Mouse (Mus musculus): ENCODE data around the gene Gm10135.
"Not testable (repeated sequence)": the region's sequence is repeated elsewhere in the genome, so short reads cannot be mapped to it uniquely, and the experiment has no call there.

The Gm10135 gene

DNA sequence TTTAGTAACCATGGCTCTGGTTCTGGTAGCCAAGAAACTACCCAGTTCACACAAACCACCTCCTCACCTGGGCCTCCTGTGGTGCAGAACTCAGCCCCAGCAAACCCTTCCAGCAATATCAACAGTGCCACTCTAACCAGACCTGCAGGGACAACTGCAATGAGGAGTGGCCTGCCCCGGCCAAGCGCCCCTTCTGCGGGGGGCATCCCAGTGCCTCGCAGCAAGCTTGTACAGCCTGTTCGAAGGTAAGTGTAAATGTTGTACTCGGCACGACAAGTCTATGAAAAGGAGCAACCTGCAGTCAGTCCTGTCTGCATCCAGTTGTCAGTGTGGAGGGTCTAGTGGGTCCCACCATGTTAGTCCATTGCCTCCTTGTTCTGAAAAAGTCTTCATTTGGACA is at the start of gene Gm10135:
TSS of gene Gm10135 (minus strand) at position 101 of the 400 bp plus-strand sequence.
- no peak for DNase-seq (ENCODE audit: low read depth, low spot score)

DNA sequence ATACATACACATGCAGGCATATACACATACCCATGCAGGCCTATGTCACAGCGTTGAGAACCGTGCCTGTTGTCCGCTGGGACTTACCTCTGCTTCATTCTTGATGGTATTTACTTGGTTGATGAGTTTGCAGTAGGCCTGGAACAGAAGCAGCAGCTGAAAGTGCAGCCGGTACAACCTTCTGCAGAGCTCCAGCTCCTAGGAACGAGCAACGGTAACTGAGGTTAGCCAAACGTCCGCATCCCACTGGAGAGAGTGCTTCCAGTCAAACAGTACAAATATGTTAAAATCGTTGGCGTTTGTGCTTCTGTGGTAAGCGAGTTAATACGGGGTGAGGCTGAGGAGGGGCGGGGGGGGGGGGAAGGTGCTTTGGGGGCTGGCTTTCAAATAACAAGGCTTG is 49.3 kb upstream of the Gm10135 start:
- no peak for DNase-seq (ENCODE audit: low read depth, low spot score)

DNA sequence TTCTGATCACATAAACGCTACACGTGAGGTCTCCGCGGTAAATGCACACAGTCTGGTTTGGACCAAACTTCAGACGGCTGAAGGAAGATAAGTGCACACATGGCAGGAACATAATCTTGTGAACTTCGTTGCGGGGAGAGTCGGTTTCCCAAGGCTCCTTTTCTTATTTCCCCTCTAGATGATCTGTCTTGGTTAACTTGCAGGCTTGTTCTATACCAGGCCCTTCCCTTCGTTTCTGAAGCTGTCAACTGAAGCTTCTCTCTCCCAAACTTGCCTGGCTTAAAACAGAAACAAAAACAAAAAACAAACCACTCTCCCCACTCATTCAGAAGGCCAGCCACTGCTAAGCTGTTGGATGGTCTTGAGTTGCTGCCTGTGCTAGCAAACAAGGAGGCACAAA is 40.2 kb upstream of the Gm10135 start:
- no peak for DNase-seq (ENCODE audit: low read depth, low spot score)

DNA sequence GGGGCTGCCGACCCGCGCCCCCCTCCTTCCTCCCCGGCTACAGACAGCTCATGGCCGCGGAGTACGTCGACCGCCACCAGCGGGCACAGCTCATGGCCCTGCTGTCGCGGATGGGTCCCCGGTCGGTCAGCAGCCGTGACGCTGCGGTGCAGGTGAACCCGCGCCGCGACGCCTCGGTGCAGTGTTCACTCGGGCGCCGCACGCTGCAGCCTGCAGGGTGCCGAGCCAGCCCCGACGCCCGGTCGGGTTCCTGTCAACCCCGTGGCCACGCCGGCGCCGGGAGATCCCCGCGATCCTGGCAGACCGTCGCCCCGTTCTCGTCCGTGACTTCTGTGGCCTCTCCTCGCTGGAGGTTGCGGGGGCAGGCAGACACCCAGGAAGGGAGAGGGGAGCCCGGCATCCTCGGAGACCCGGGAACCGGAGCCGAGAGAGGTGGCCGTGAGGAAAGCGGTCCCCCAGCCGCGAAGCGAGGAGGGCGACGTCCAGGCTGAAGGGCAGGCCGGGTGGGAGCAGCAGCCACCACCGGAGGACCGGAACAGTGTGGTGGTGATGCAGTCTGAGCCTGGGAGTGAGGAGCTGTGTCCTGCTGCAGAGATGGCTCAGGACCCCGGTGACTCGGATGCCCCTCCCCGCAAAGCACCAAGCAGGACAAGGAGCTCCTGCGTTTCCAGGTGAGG is 39.2 kb upstream of the Gm10135 start:
- peak; percentile 30 for DNase-seq (ENCODE audit: low read depth, low spot score)

DNA sequence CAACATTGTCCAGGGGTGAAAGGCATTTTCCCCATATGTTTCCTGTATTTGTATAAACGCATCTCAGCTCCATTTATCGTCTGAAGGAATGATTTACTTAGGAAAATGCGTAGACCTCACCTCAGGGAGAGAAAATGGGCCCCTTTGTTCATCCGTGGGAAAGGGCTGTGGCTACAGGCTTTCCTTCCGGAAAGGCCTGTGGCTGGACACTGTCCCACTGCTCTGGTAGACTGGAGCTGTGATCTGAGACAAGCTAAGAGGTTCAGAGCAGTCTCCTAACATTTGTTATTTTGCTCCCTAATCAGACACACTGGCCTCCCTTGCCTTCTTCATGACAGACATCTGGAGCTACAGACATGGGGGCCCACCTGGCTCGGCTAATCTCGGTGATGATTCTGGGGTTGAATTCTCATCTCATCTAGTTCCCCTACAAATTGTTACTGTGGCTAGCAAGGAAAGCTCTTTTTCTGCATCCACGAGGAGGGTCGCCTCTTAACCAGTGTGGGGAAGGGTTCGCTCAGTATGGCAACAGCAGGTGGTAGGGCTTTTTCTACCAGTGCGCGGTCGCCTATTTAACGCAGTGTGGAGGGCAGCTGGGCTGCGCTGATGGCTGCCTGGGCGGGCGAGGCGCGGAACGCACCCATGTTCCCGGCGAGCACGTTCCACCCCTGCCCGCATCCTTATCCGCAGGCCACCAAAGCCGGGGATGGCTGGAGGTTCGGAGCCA is 38.5 kb upstream of the Gm10135 start:
- DNase-seq (ENCODE audit: low read depth, low spot score) = peak; percentile 24

DNA sequence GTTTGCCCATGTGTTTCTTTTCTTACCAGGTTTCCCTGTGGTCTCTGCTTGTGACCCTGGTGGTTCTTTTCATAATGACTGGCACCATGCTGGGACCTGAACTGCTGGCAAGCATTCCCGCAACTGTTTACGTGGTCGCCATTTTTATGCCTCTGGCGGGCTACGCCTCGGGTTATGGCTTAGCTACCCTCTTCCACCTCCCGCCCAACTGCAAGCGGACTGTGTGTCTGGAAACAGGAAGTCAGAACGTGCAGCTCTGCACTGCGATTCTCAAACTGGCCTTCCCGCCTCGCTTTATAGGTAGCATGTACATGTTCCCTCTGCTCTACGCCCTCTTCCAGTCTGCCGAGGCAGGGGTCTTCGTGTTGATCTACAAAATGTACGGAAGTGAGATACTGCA is 37.3 kb upstream of the Gm10135 start:
- DNase-seq (ENCODE audit: low read depth, low spot score) = peak; percentile 60

DNA sequence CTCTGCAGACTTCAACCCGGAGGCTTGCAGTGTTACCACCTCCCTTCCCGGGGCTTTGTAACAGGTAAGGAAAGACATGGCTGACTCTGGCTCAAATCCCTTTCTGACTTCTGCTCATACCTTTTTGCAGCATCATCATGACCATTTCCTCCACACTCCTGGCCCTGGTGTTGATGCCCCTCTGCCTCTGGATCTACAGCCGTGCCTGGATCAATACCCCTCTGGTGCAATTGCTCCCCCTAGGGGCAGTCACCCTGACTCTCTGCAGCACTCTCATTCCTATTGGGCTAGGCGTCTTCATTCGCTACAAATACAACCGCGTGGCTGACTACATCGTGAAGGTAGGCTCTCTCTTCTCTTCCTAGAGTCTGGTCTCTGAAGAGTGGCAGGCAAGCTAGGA is 33.7 kb upstream of the Gm10135 start:
- DNase-seq (ENCODE audit: low read depth, low spot score) = peak; percentile 52

DNA sequence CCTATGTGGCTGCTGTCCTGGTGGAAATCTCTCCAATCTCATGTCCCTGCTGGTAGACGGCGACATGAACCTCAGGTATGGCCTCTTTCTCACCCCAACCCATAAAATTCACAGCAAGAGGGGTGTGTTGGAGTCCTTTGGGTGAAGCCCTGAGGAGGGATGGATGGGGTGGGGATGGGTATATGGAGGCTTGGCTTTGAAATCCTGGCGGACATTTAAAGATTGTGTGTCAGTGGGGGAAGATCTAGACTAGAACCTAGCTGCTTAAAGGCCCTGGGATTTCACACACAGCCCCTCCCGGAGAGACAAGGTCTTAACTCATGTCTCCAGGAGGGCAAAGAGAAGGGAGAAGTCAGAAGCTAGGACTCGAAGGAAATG is 33.1 kb upstream of the Gm10135 start:
- no peak for DNase-seq (ENCODE audit: low read depth, low spot score)

DNA sequence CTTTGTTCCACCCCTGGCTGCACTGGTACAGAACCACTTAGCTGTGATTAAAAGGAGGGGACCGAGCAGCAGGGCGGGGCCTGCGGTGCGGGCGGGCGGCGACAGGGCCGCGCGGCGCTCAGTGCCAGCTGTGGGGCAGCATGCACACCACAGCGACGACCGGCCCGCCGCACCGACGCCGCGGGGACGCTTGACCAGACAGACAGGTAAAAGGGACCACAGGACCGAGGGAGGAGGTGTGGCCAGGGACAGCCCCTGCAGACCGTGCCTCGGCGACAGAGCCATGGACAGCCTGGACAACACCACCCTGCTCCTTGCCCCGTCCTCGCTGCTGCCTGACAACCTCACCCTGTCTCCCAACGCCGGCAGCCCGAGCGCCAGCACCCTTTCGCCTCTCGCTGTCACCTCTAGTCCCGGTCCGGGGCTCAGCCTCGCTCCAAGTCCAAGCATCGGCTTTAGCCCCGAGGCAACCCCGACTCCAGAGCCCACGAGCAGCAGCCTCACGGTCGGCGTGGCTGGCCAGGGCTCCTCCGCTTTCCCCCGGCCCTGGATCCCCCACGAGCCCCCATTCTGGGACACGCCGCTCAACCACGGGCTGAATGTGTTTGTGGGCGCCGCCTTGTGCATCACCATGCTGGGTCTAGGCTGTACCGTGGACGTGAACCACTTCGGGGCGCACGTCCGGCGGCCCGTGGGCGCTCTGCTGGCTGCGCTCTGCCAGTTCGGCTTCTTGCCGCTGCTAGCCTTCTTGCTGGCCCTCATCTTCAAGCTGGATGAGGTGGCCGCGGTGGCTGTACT is 32.5 kb upstream of the Gm10135 start, which contains the start of gene Slc10a4:
TSS of gene Slc10a4 (plus strand) at position 100 of the 798 bp plus-strand sequence.
- DNase-seq (ENCODE audit: low read depth, low spot score) = peak; percentile 49

DNA sequence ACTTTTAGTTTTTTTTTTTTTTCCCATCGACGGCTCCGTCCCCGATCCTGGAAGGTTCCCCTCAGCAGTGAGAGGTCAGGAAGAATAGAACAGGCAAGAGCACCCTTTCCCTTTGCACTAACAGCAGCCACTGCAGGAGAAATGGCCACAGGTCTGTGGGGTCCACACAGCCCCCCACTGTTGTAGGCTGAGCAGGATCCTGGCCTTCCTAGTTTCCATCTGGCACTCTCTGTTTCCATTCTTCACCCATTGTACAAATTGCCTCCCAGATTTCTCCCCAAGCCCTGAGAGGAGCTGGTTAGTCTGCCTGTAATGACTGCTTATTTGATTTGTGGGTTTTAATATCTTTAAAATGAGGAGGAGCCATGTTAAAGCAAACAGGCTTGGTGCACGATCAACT is 29.5 kb upstream of the Gm10135 start:
- no peak for DNase-seq (ENCODE audit: low read depth, low spot score)

DNA sequence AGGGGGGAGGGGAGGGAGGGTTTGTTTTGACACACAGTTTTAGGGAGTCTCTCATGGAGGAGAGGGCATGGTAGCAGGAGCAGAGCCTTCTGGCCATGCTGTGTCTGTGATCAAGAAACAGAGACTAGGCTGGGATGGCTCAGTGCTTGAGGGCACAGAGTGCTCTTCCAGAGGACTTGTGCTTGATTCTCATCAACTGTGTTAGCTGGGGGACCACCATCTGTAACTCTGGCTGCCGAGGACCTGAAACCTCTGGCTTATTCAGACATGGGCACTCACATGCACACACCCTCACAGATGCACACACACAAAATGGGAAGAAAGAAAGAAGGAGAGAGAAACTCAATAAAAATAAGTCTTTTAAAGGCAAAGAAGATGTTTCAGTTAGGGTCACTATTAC is 24.0 kb upstream of the Gm10135 start:
- DNase-seq (ENCODE audit: low read depth, low spot score) = not testable (repeated sequence)

DNA sequence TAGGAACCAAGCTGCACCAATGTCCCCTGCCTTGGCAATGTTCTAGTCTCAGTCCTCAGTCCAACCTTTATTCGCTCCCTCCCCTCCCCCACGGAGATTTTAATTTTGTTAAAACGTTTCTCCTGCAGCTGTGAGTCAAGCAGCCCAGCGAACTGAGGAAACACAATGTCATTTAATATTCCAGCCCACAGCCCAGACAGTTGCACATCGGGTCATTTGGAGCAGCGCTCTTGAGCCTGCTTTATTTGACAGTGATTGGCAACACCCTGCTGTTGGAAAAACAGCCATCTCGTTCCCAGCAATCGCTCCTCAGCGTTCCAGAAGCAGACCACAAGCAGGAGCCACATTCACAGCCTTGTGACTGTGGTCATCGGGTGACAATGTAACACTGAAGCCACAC is 20.9 kb upstream of the Gm10135 start:
- no peak for DNase-seq (ENCODE audit: low read depth, low spot score)

DNA sequence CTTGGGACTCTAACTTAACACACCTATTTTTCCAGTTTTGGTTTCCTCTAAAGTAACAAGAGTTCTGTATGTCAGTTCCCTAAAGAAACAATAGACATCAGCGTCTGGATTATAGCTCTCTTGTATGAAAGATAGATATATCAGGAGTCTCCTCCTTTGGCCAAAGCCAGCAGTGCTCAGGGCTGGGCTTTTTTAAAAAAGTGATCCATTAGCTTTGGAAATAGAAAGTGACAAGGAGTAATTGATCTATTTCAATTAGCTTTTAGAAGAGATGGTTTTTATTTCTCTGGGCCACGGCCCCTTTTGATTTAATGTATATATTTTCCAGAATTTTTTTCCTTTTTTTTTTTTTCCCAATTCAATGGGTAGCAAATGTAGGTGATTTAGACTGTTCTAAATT is 20.4 kb upstream of the Gm10135 start:
- no peak for DNase-seq (ENCODE audit: low read depth, low spot score)

DNA sequence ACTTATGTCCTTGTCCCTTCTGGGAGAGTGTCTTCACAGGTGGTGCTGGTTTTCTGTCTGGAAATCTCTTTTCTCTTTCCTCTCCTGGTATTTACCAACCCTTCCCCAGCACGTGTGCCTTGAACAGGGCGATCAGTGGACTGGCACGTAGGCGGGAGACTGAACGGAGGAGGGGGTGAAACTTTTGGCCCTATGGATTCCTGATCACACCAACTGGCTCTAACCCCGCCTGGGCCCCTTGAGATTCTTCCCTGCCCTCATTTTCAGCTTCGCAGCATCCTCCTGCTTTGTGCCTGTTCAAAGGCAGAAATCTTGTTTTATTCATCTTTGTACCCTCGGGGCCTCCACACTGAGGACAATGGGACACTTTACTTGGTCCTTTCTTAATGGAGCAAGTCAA is 19.9 kb upstream of the Gm10135 start:
- DNase-seq (ENCODE audit: low read depth, low spot score) = no peak

DNA sequence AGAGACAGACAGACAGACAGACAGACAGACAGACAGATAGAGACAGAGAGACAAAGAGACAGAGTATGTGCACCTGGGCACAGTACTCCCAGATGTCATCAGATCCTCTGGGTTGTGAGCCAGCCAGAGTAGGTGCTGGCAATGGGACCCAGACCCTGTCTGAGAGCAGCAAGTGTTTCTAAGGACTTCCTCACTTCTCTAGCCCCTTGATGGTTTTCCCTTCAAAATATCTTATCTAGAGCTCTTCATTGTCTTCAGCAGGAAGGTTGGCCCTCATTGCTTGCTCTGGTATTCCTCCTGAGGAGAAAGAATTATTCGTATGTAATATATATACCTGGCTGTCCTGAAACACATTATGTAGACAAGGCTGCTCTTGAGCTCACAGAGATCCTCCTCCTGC is 18.0 kb upstream of the Gm10135 start:
- no peak for DNase-seq (ENCODE audit: low read depth, low spot score)

DNA sequence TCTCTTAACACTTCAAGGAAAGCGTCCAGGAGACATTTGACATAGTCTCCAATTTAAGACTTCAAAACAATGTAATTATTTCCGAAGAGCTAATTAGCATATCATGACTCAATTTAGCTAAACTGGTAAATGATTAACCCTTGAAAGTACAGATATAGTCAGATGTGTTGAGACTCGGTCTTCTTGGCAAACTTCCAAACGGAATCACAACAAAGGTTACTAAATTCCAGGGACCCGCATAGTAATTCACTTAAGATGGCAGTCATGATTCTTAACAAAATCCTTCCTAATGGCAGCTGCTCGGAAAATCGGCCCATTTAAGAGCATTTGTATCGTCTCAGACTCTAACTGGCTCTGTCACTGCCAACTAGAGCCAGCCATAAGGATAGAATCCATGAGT is 15.3 kb upstream of the Gm10135 start:
- no peak for DNase-seq (ENCODE audit: low read depth, low spot score)

DNA sequence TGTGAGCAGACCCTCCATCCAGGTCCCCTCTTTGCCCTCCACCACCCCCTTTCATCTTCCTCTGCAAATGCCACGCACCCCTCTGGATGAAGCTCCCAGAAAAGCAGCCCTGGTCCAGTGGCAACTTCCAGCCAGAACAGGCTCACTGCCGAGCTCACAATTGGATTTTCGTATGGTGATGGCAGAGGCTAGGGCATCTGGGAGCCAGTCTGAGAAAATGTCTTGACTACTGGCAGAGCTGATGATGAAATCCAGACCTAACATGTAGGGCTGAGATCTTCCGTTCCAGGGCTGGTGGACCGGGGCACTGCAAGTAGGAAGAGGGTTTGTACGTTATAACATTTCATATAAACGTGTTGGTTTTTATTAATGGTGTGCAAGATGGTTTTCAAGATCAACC is 13.3 kb upstream of the Gm10135 start:
- DNase-seq (ENCODE audit: low read depth, low spot score) = no peak

DNA sequence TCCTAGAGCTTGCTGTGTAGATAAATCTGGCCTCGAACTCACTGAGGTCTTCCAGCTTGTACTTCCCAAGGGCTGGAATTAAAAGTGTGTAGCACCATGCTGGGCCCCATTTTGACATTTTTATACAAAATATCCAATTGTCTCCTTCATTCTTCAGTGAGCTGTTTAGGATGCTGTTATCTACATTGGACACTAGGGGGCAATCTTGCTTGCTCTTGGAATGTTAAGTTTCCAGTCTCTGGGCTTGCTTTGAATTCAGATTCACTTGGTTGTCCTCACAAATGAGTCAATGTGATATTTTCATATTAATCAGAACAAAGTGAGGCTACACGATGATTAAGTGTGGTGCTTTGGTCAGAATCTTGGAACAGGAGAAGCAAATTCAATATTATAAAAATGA is 9.6 kb upstream of the Gm10135 start:
- DNase-seq (ENCODE audit: low read depth, low spot score) = peak; percentile 76

DNA sequence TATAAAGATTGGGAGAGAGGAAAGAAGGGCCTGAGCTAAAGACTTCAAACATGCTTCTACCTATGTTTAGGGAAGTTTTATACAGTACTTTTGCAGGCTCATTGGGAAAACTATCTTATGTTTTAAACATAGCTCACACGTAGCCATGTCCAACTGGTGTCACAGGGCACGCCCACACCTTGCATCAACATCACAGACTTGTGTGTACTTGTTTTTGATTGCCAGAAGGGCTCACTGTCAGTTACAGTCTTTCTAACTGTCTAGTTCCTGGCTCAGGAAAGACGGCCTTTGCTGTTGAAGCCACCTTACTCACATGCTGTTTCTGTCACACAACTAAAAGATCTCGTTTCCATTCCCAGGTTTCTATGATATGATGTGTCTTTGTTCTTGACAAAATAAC is 2.0 kb upstream of the Gm10135 start:
- no peak for DNase-seq (ENCODE audit: low read depth, low spot score)

DNA sequence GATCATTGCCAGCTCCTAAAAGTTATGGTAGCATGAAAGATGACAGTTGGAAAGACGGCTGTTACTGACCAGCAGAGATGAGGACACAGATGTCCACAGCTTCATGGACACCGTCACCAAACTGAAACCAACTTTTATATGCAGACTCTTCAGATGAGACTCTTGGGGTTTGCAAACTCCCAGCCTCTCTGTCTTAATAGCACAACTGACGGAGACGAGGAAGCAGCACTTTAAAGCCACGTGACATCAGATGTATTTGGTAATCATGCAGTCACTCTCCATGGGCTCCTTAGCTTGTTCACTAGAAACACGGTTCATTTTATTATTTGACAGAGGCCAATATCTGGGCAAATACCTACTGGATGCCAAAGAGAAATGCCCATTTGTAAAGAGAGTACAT is 1.5 kb upstream of the Gm10135 start:
- DNase-seq (ENCODE audit: low read depth, low spot score) = no peak

DNA sequence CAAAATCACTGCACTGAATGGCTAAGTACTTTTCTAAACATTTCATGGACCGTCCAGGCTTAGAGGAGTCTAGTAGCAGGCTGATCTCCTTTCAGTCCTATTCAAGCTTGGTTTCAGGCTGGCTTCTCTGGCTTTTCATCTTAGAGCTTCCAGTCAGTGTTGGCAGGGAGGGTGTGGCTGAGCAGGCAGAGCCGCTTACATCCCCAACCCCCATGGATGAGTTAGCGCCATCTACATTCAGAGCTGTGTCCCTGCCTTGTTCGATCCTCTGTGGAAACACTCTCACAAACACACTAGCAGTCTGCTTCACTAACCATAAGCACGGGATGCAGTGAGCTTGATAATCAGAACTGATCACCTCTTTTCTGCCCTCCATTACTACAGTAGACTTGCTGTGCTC is 1.6 kb downstream of the Gm10135 start:
- peak; percentile 72 for DNase-seq (ENCODE audit: low read depth, low spot score)

DNA sequence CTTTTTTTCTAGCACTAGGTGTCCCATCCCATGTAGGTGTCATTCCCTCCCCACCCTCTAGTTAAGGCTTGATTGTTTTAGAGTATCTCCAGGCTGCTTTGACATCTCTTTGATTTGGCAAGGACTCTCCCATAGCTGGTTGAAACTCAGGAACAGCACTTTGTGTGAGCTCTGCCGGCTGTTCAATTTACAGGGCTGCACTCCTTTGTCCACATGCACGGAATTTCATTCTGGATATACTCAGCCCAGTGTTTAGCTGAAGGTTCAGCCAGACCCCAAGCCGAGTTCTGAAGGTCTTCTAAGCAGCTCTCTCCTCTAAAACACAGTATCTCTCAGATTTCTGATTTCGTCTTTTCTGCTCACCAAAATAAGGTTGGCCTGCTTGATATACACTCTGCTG is 2.1 kb downstream of the Gm10135 start:
- DNase-seq (ENCODE audit: low read depth, low spot score) = no peak

DNA sequence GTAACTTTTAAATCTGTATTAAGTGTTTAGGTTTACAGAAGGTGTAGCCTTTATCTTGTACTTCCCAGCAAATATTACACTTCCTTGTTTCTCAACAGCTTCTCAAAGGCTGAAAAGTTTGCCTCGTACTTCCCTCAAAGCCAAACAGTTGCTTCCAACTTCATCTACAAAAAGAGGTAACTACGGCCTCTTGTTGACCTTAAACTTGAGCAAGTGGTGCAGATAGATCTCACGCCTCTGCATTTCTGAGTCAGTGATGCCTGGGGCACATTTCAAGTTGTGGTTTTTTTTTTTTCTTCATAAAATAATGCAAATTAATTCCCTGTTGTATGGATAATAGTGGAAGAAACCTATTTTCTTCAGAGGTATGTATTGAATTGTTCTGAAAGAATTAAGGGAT is 8.8 kb downstream of the Gm10135 start:
- no peak for DNase-seq (ENCODE audit: low read depth, low spot score)

Data from ZHBTc4 (cell line).